Mouse (Mus musculus): Measurements from ENCODE around the gene Kif18b. TPM values are rescaled to one million over a fixed set of nuclear protein-coding genes. Genes with fewer than 3 reads are reported as not detected.

Gene Kif18b
- polyA plus RNA-seq, 1 experiment from 2014 or later = 6.4 TPM

GRCm38 (mm10) chr11:102936272-102936671, 11.3 kb upstream of the Kif18b start:
- H3K27ac ChIP-seq (ENCODE audit: poor library complexity, severe bottlenecking) = no peak overlapping the region
- H3K9me3 ChIP-seq (replicated peaks) = no peaks in the 10 kb centered on the region
- 51% methylated on average over 4 of the region's 4 CpGs for WGBS
- H3K4me3 ChIP-seq = no peak overlapping the region
- no peaks in the 10 kb centered on the region for H3K36me3 ChIP-seq
- no peak for ATAC-seq (ENCODE audit: insufficient number of reproducible peaks, low FRiP score)
- no peak overlapping the region for H3K9ac ChIP-seq
- H3K27me3 ChIP-seq (replicated peaks) = peaks cover 40% of the 10 kb centered on the region
- peaks cover 18% of the 10 kb centered on the region for H3K4me1 ChIP-seq (replicated peaks)
- H3K4me2 ChIP-seq = no peak overlapping the region

- Histone ChIP-seq H3K27ac (ENCODE audit: poor library complexity, severe bottlenecking) (no peak overlapping the region), H3K4me3 (no peak overlapping the region), H3K4me2 (no peak overlapping the region), H3K36me3 (no peaks in the 10 kb centered on the region), H3K9me3 (replicated peaks) (no peaks in the 10 kb centered on the region), H3K27me3 (replicated peaks) (peaks cover 11% of the 10 kb centered on the region), H3K9ac (no peak overlapping the region), H3K4me1 (replicated peaks) (no peaks in the 10 kb centered on the region)
- WGBS = 86% methylated on average over 10 of the region's 10 CpGs
- no peak for ATAC-seq (ENCODE audit: insufficient number of reproducible peaks, low FRiP score)
Observed at GRCm38 (mm10) chr11:102930672-102931071, 5.7 kb upstream of the Kif18b start.

GRCm38 (mm10) chr11:102925351-102925717, 410 bp upstream of the Kif18b start:
- Histone ChIP-seq H3K4me1 (replicated peaks) (peaks cover 19% of the 10 kb centered on the region), H3K9me3 (replicated peaks) (no peaks in the 10 kb centered on the region), H3K36me3 (peaks cover 8% of the 10 kb centered on the region), H3K27me3 (replicated peaks) (no peaks in the 10 kb centered on the region; the same call in 1 of the 2 replicates), H3K4me2 (peak overlapping the region; percentile 79), H3K4me3 (peak overlapping the region; percentile 82), H3K27ac (ENCODE audit: poor library complexity, severe bottlenecking) (peak overlapping the region; percentile 67), H3K9ac (peak overlapping the region; percentile 81)
- peak; percentile 65 for ATAC-seq (ENCODE audit: insufficient number of reproducible peaks, low FRiP score)
- 2% methylated on average over 10 of the region's 10 CpGs for WGBS

GRCm38 (mm10) chr11:102921491-102921890, 3.4 kb downstream of the Kif18b start:
- Histone ChIP-seq H3K27me3 (replicated peaks) (no peaks in the 10 kb centered on the region), H3K9ac (no peak overlapping the region), H3K4me1 (replicated peaks) (peaks cover 19% of the 10 kb centered on the region), H3K9me3 (replicated peaks) (no peaks in the 10 kb centered on the region), H3K36me3 (peaks cover 8% of the 10 kb centered on the region), H3K4me2 (no peak overlapping the region), H3K27ac (ENCODE audit: poor library complexity, severe bottlenecking) (no peak overlapping the region), H3K4me3 (no peak overlapping the region)
- no peak for ATAC-seq (ENCODE audit: insufficient number of reproducible peaks, low FRiP score)
- WGBS = 83% methylated on average over 6 of the region's 6 CpGs

- no peak overlapping the region for H3K9ac ChIP-seq
- H3K4me3 ChIP-seq = no peak overlapping the region
- WGBS = 94% methylated on average over 4 of the region's 4 CpGs
- no peak overlapping the region for H3K4me2 ChIP-seq
- no peak overlapping the region for H3K27ac ChIP-seq (ENCODE audit: poor library complexity, severe bottlenecking)
- peaks cover 15% of the 10 kb centered on the region for H3K4me1 ChIP-seq (replicated peaks)
- ATAC-seq (ENCODE audit: insufficient number of reproducible peaks, low FRiP score) = no peak
- H3K36me3 ChIP-seq = peaks cover 41% of the 10 kb centered on the region
- no peaks in the 10 kb centered on the region for H3K9me3 ChIP-seq (replicated peaks)
- H3K27me3 ChIP-seq (replicated peaks) = no peaks in the 10 kb centered on the region
Observed at GRCm38 (mm10) chr11:102918077-102918476, 6.8 kb downstream of the Kif18b start.

GRCm38 (mm10) chr11:102915380-102915779, 9.5 kb downstream of the Kif18b start:
- no peak for ATAC-seq (ENCODE audit: insufficient number of reproducible peaks, low FRiP score)
- Histone ChIP-seq H3K4me2 (no peak overlapping the region), H3K36me3 (peaks cover 57% of the 10 kb centered on the region), H3K27ac (ENCODE audit: poor library complexity, severe bottlenecking) (no peak overlapping the region), H3K27me3 (replicated peaks) (no peaks in the 10 kb centered on the region), H3K9me3 (replicated peaks) (no peaks in the 10 kb centered on the region), H3K4me1 (replicated peaks) (no peaks in the 10 kb centered on the region), H3K4me3 (no peak overlapping the region), H3K9ac (no peak overlapping the region)
- WGBS = 89% methylated on average over 9 of the region's 9 CpGs

GRCm38 (mm10) chr11:102911376-102911775, 13.5 kb downstream of the Kif18b start:
- Histone ChIP-seq H3K9me3 (replicated peaks) (no peaks in the 10 kb centered on the region), H3K4me1 (replicated peaks) (no peaks in the 10 kb centered on the region), H3K4me3 (no peak overlapping the region), H3K4me2 (no peak overlapping the region), H3K27ac (ENCODE audit: poor library complexity, severe bottlenecking) (no peak overlapping the region), H3K27me3 (replicated peaks) (no peaks in the 10 kb centered on the region), H3K36me3 (peaks cover 97% of the 10 kb centered on the region), H3K9ac (no peak overlapping the region)
- no peak for ATAC-seq (ENCODE audit: insufficient number of reproducible peaks, low FRiP score)
- 70% methylated on average over 7 of the region's 7 CpGs for WGBS

- Histone ChIP-seq H3K4me2 (no peak overlapping the region), H3K36me3 (peaks cover 31% of the 10 kb centered on the region), H3K9ac (no peak overlapping the region), H3K9me3 (replicated peaks) (no peaks in the 10 kb centered on the region), H3K27ac (ENCODE audit: poor library complexity, severe bottlenecking) (no peak overlapping the region), H3K4me1 (replicated peaks) (no peaks in the 10 kb centered on the region), H3K27me3 (replicated peaks) (0 out of 2 replicates have a peak, but pooled peaks cover 12% of the 10 kb centered on the region), H3K4me3 (no peak overlapping the region)
- WGBS = 71% methylated on average over 7 of the region's 7 CpGs
- no peak for ATAC-seq (ENCODE audit: insufficient number of reproducible peaks, low FRiP score)
Observed at GRCm38 (mm10) chr11:102903654-102904053, 21.3 kb downstream of the Kif18b start.

- Histone ChIP-seq H3K27me3 (replicated peaks) (peaks cover 16% of the 10 kb centered on the region), H3K9me3 (replicated peaks) (no peaks in the 10 kb centered on the region), H3K4me2 (no peak overlapping the region), H3K27ac (ENCODE audit: poor library complexity, severe bottlenecking) (no peak overlapping the region), H3K4me1 (replicated peaks) (no peaks in the 10 kb centered on the region), H3K36me3 (peaks cover 16% of the 10 kb centered on the region), H3K4me3 (no peak overlapping the region), H3K9ac (no peak overlapping the region)
- WGBS = 77% methylated on average over 5 of the region's 5 CpGs
- ATAC-seq (ENCODE audit: insufficient number of reproducible peaks, low FRiP score) = no peak
Observed at GRCm38 (mm10) chr11:102902107-102902506, 22.8 kb downstream of the Kif18b start.

- H3K9ac ChIP-seq = no peak overlapping the region
- no peak overlapping the region for H3K27ac ChIP-seq (ENCODE audit: poor library complexity, severe bottlenecking)
- H3K4me1 ChIP-seq (replicated peaks) = no peaks in the 10 kb centered on the region
- no peak overlapping the region for H3K4me3 ChIP-seq
- 0 out of 2 replicates have a peak overlapping the region, but pooled peaks have one; percentile 1 for H3K4me2 ChIP-seq
- no peak for ATAC-seq (ENCODE audit: insufficient number of reproducible peaks, low FRiP score)
- H3K9me3 ChIP-seq (replicated peaks) = no peaks in the 10 kb centered on the region
- peaks cover 25% of the 10 kb centered on the region for H3K27me3 ChIP-seq (replicated peaks)
- WGBS = 53% methylated on average over 4 of the region's 4 CpGs
- peaks cover 7% of the 10 kb centered on the region for H3K36me3 ChIP-seq
Observed at GRCm38 (mm10) chr11:102901199-102901598, 23.7 kb downstream of the Kif18b start.

GRCm38 (mm10) chr11:102900763-102901162, 24.2 kb downstream of the Kif18b start, which contains the start of gene Gfap:
TSS of gene Gfap (minus strand) at chr11:102900912.
- Histone ChIP-seq H3K4me1 (replicated peaks) (no peaks in the 10 kb centered on the region), H3K9ac (no peak within 1 kb of the TSS), H3K9me3 (replicated peaks) (no peaks in the 10 kb centered on the region), H3K4me3 (no peak within 1 kb of the TSS), H3K27ac (ENCODE audit: poor library complexity, severe bottlenecking) (no peak within 1 kb of the TSS), H3K36me3 (peaks cover 3% of the 10 kb centered on the region; the same call in 1 of the 2 replicates), H3K4me2 (0 out of 2 replicates have a peak within 1 kb of the TSS, but pooled peaks have one; percentile 1), H3K27me3 (replicated peaks) (peaks cover 29% of the 10 kb centered on the region)
- ATAC-seq (ENCODE audit: insufficient number of reproducible peaks, low FRiP score) = no peak
- 9% methylated on average over 7 of the region's 7 CpGs for WGBS

- Histone ChIP-seq H3K4me1 (replicated peaks) (no peaks in the 10 kb centered on the region; the same call in 1 of the 2 replicates), H3K27ac (ENCODE audit: poor library complexity, severe bottlenecking) (no peak overlapping the region), H3K4me2 (no peak overlapping the region), H3K27me3 (replicated peaks) (peaks cover 53% of the 10 kb centered on the region), H3K9me3 (replicated peaks) (no peaks in the 10 kb centered on the region), H3K9ac (no peak overlapping the region), H3K4me3 (no peak overlapping the region), H3K36me3 (no peaks in the 10 kb centered on the region)
- ATAC-seq (ENCODE audit: insufficient number of reproducible peaks, low FRiP score) = no peak
- WGBS = 72% methylated on average over 9 of the region's 9 CpGs
Observed at GRCm38 (mm10) chr11:102898408-102898807, 26.5 kb downstream of the Kif18b start.
